Mouse (Mus musculus) retina, adult 2 months (tissue): ENCODE results near the gene Cttnbp2nl.

ENCODE experiments used
- DNase-seq: peaks from one replicate; pipeline ENCODE4 v3.0.0-alpha.2; 2012; ENCODE audit warnings: low read depth, low spot score

Gene Cttnbp2nl

GRCm38 (mm10) chr3:105058627-105059513 lies 5.9 kb upstream of the Cttnbp2nl start:
- DNase-seq, result peak; percentile 63

DNA sequence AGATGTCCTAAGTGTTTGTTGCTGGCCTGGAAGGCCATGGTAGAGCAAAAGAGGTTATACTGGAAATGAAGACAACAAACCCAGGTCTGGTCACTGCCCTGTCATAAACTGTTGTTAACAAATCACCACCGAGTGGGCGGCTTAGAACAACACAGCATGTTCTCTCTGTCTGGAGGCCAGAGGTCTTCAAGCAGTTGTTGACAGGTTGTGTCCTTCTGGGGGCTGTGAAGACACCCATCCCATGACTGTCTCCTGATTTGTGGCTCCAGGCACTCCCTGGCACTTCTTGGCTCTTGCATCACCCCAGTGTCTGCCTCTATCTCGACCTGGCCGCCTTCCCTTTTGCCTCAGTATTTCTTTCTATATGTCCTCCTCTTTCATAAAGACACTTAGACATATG lies 2.7 kb upstream of the Cttnbp2nl start:
- DNase-seq, result no peak

DNA sequence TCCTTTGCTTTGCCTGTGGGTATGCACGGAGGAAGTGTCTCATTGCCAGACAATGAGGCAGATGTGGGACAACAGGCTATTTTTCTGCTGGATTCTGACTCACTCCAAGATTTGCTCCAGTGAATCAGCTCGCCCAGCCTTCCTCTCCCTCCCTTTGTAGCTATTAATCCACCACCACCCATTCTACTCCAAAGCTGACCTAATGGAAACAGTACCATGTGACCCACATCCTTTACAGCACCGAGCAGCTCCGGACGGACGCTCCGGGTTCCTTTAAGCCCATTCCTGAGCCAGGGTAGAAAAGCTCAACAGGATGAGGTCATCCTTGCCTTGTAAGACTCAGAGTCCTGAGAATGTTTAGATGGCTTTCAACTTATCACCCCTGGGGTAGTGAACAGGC lies 2.0 kb upstream of the Cttnbp2nl start:
- no peak for DNase-seq

DNA sequence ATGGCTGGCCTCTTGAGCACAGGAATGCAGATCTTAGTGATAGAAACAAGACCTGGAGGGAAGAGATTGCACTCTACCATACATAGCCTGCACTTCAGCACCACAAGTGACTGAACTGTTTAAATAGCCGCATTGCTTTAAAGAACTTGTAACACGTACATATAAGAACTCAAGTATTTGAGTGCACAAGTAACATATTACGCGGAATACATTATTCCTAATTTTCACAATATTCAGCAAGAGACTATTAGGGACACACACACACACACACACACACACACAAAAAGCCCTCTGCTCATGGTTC lies 704 bp upstream of the Cttnbp2nl start:
- no peak for DNase-seq

- DNase-seq, result no peak
Measured at GRCm38 (mm10) chr3:105052171-105052936, 592 bp downstream of the Cttnbp2nl start.

GRCm38 (mm10) chr3:105051103-105051502 lies 1.8 kb downstream of the Cttnbp2nl start:
- DNase-seq, result no peak

GRCm38 (mm10) chr3:105049848-105050247 lies 3.1 kb downstream of the Cttnbp2nl start:
- no peak for DNase-seq

GRCm38 (mm10) chr3:105047616-105048015 lies 5.3 kb downstream of the Cttnbp2nl start:
- DNase-seq, result no peak

DNA sequence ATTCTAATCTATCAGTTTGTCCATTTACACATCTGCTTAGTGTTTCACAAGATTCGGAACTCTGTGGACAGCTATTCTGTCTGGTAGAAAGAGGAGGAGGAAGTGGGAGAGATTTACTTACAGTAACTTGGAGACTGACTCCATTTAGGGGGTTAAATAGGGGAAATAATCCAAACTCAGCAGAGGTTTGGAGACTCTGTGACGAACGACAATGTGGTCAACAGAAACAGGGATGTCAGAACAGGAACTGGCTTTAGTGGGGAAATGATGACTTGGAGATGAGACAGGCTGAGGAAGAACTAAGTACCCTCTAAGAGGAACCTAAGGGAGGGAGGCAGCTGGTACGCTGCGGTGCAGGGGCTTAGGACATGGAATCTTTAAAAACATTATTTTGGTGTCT lies 6.1 kb downstream of the Cttnbp2nl start:
- no peak for DNase-seq

- DNase-seq, result no peak
Measured at GRCm38 (mm10) chr3:105043746-105044145, 9.2 kb downstream of the Cttnbp2nl start.

GRCm38 (mm10) chr3:105040983-105041625 lies 11.8 kb downstream of the Cttnbp2nl start:
- no peak for DNase-seq

- DNase-seq, result no peak
Measured at GRCm38 (mm10) chr3:105040002-105040401, 12.9 kb downstream of the Cttnbp2nl start.

GRCm38 (mm10) chr3:105037240-105037770 lies 15.6 kb downstream of the Cttnbp2nl start:
- DNase-seq, result no peak

DNA sequence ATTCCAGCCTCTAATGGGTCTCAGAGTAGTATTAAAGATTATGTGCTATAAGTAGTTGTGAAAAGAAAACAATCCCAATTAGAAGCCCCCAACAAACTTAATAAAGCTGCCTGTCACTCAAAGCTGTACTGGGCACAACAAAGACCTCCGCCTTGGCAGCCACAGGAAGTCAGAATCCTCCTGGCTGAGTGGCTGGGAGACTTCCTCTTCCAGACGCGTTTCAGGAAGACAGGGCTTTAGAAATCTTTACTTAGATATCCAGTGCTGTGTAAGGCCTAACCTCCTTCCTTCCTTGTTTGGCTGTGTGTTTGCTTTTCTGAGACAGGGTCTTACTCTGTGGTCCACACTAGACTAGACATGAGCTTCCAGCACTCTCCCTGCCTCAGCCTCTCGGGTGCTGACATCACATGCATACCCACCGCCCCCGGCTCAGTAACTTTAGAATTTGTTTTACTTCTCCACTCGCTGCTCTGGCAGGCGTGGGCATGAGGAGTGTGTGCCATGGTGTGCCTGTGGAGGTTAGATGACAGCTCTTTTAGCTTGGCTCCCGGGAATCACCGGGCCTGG lies 16.6 kb downstream of the Cttnbp2nl start:
- DNase-seq, result no peak

DNA sequence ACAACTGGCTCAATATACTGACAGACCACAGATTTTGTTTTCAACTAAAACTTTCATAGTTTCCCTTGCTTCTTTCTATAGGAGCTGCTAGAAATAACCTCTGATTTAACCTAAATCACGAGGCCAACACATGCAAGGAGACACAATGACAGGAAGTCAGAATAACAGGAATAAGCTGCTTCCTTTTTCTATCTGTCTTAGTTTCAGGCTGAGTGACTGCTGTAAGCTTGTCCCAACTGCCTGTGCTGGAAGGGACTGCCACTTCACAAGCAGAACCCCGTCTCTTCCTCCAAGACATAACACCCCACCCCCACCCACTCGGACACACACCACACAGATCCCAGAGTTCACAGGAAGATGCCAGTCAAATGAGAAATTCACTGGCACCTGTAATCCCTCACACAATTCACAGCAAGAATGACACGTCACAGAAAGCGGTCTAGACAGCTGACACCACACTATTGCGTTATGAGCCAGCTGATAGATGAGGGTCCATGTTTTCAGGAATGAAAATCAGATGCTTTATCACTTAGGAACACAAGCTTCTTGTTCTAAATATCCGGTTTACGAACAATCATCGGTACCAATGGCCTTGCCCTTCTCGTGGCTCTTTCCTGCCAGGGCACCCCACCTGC lies 29.5 kb downstream of the Cttnbp2nl start:
- DNase-seq, result no peak

GRCm38 (mm10) chr3:105019826-105020692 lies 32.9 kb downstream of the Cttnbp2nl start:
- no peak for DNase-seq

DNA sequence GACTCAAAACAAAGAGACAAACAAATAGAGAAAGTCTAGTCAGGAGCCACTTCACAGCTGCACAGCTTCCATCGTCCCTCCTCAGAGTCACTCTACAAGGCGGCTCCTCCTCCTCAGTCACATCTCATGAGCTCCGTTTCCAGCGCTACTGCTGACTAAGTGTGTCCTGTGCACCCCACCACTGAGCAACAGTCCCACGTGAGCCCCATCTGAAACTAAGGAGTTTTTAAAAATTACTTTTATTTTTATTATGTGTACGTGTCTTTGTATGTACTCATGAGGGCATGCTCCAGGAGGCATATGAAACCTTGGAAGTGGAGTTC lies 34.2 kb downstream of the Cttnbp2nl start:
- DNase-seq, result no peak

- no peak for DNase-seq
Measured at GRCm38 (mm10) chr3:105018085-105018782, 34.7 kb downstream of the Cttnbp2nl start.

- DNase-seq, result no peak
Measured at GRCm38 (mm10) chr3:105017314-105017713, 35.6 kb downstream of the Cttnbp2nl start.

DNA sequence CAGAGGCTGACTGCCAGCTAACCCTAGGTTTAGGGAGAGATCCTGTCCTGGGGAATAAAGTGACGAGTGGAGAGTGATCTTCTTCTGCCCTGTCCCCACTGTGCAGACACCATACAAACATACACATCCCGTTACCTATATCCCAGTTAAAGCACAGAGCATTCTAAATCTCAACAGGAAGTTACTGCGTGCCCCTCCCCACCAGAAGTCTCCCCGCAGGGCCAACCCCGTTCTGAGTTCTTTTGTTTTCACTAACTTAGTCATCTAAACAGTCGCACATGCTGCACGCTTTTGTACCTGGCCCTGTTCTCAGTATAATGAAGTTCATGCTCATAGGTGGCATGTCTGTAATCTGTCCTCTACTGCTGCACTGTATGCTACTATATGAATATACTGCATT lies 36.7 kb downstream of the Cttnbp2nl start:
- DNase-seq, result no peak
